ENCODE assay signal across 7 mouse cellular contexts in the genomic region with DNA sequence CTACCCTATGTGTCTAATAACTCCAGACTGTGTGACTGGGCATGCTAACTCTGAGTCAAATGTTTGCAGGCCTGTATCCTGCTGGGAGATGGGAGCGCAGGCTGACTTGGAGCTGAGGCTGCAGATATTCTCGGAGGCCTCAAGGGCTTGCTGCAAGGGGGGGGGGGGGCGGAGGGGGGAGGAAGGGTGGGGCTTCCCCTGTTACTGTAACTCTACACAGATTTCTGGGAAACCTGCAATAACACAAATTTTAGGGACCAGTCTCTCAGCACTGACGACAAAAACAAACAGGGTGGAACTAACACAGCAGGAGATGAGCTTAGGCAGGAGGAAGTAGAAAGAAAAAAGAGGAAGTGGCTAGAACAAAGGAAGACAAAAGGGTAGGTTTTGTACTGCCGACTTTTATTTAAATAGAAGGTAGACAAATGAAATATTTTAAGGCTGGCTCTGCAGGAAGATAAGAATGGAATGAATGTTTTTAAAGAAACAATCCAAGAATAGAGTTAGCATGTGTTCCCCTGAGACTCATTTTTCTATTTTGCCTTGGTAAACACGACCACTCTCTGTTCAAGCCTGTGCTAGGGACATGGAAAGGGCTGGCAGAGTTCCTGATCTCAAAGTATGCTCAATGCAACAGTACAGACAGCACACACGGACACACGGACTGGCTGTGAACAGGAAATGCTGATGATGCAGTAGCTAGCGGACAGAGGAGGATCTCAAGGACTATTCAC. TPM values are rescaled to one million over a fixed set of nuclear protein-coding genes. Genes with fewer than 3 reads are reported as not detected.
DNase-seq lines count a peak whose midpoint lies in the region; ATAC-seq lines count a peak whose summit lies in the region.

No protein-coding gene starts in this region.

- no peak overlapping the region for H3K4me3 ChIP-seq in macrophage (ENCODE audit: inconsistent target)

- DNase-seq in spleen, postnatal 36 days (ENCODE audit: low spot score in 2 of 2): peak; percentile 51 to 64
- no peak for DNase-seq in spleen, adult 18-20 months
- peak; percentile 70 for DNase-seq in induced T-regulatory cell, adult 2 months (ENCODE audit: low read depth)
- no peak for DNase-seq in adrenal gland, postnatal 4 days (ENCODE audit: low spot score in 2 of 2)
- no peak for DNase-seq in right cerebral cortex, adult 18-20 months

- no peaks in the 10 kb centered on the region for H3K79me2 ChIP-seq in macrophage (ENCODE audit: inconsistent target)

- peak; percentile 67 for ATAC-seq in common myeloid progenitor, adult 5-6 weeks (replicated peaks; ENCODE audit: low read depth, poor library complexity, severe bottlenecking)

- peak overlapping the region; percentile 96 for H3K27ac ChIP-seq in macrophage

- no peaks in the 10 kb centered on the region for H3K36me3 ChIP-seq in macrophage (ENCODE audit: inconsistent target)

- WGBS in macrophage (ENCODE audit: missing documents): 6% methylated on average over 8 of the region's 9 CpGs

RNA-seq across cellular contexts. Expression of a gene that starts 42.4 kb away (rescaled TPM):
- total RNA-seq in common myeloid progenitor, adult 5-6 weeks (2017): 119 and 225 TPM in 2 replicates
- 100 to 1,000 TPM in 24 of 26 experiments, 10 to 100 TPM in 2; 87.4 to 310 (median 214) TPM for total RNA-seq in macrophage (2018; cell fraction: chromatin; rRNA removed)
- total RNA-seq in macrophage (2018; cell fraction: cytosol; rRNA removed): 10 to 100 TPM; 16.4 to 78.9 (median 44.1) TPM
- 100 to 1,000 TPM in 14 of 26 experiments, 10 to 100 TPM in 12; 34.6 to 164 (median 110) TPM for total RNA-seq in macrophage (2018; cell fraction: nucleus; rRNA removed)
- 45.6 to 59.3 TPM (median 47.9 TPM) in 3 replicates for polyA plus RNA-seq in macrophage (2018)
- total RNA-seq in adrenal gland, postnatal 4 days (2021): 10 to 100 TPM; 69.7 to 77.9 TPM

Comparison
In these comparisons a context has a peak if more than half of its experiments do, and no peak if none do; other contexts are left out.
1. DNase-seq: peak in spleen, postnatal 36 days (2 of 2) and induced T-regulatory cell, adult 2 months (single experiment); none in spleen, adult 18-20 months (0 of 2), adrenal gland, postnatal 4 days (0 of 2) and right cerebral cortex, adult 18-20 months (single experiment).